Comparison of ENCODE assay signal across 18 mouse cellular contexts in the genomic region with DNA sequence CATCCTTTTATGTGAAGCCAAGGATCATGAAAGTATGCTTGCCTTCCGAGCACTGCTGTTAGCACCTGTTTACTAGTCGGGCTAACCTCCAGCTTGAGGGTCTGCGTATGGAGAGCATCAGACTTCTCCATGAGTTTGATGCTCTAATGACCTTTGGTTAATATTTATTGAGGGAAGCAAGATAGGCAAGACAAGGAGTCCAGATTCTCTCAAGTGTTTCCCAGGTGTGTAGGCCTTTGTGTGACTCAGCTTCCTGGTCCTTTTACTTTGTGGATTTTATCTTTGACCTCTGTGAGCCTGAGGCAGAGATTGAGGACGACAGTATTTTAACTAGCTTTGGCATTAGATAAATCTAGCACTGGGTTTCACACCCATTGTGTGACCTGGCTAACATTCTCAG. TPM values are rescaled to one million over a fixed set of nuclear protein-coding genes. Genes with fewer than 3 reads are reported as not detected.
"Had no signal": no experiment of that assay in that cellular context is flagged by ENCODE, and none has a peak within 500 bp of the region (broad histone marks: within the 10 kb centered on the region; RNA-seq: fewer than 3 reads in every experiment).

No protein-coding gene starts in this region.

- H3K9me3 ChIP-seq: hindbrain, embryonic 15.5 days; limb, embryonic 13.5 days; neural tube, embryonic 13.5 days had no signal

- H3K4me3 ChIP-seq: hindbrain, embryonic 15.5 days; limb, embryonic 13.5 days; midbrain, embryonic 12.5 days; neural tube, embryonic 13.5 days had no signal

- H3K4me2 ChIP-seq: hindbrain, embryonic 15.5 days; limb, embryonic 13.5 days; midbrain, embryonic 12.5 days; neural tube, embryonic 13.5 days had no signal

- H3K27me3 ChIP-seq: hindbrain, embryonic 15.5 days; limb, embryonic 13.5 days; midbrain, embryonic 12.5 days; neural tube, embryonic 13.5 days had no signal

- H3K36me3 ChIP-seq: hindbrain, embryonic 15.5 days had no signal

- ATAC-seq: midbrain, embryonic 16.5 days had no signal

- H3K9ac ChIP-seq: hindbrain, embryonic 15.5 days; limb, embryonic 13.5 days; liver, embryonic 14.5 days; midbrain, embryonic 12.5 days; neural tube, embryonic 13.5 days had no signal

- DNase-seq: kidney, adult 8-10 months; kidney, postnatal 36 days; layer of hippocampus, adult 9-11 months; layer of hippocampus, postnatal 36 days; lung, adult 18-20 months; right cerebral cortex, postnatal 14 days; thymus, postnatal 4 days had no signal

- H3K27ac ChIP-seq: hindbrain, embryonic 15.5 days; limb, embryonic 13.5 days; liver, embryonic 14.5 days; midbrain, embryonic 12.5 days; neural tube, embryonic 13.5 days had no signal

- H3K4me1 ChIP-seq: hindbrain, embryonic 15.5 days; limb, embryonic 13.5 days; midbrain, embryonic 12.5 days; neural tube, embryonic 13.5 days had no signal

RNA-seq across cellular contexts. Expression of a gene that starts 1.6 kb away (rescaled TPM):
- total RNA-seq: layer of hippocampus, adult 18-20 months; layer of hippocampus, postnatal 36 days; left cerebral cortex, postnatal 36 days; liver, adult 2 months; megakaryocyte-erythroid progenitor cell, adult 5-6 weeks had no signal
- polyA plus RNA-seq: hindbrain, embryonic 15.5 days; liver, adult 2 months; liver, embryonic 14.5 days; lung, embryonic 16.5 days had no signal

RNA-seq across cellular contexts. Expression of a gene that starts 4.4 kb away (rescaled TPM):
- total RNA-seq: layer of hippocampus, adult 18-20 months; layer of hippocampus, postnatal 36 days; left cerebral cortex, postnatal 36 days; liver, adult 2 months; megakaryocyte-erythroid progenitor cell, adult 5-6 weeks had no signal
- polyA plus RNA-seq: hindbrain, embryonic 15.5 days; limb, embryonic 13.5 days; liver, adult 2 months; liver, embryonic 14.5 days; lung, embryonic 16.5 days; midbrain, embryonic 12.5 days; midbrain, embryonic 16.5 days; neural tube, embryonic 13.5 days had no signal
